10 mouse cellular contexts compared by ENCODE assay signal in genomic region chr8:121374284-121374683, GRCm38 (mm10).
DNase-seq lines count a peak whose midpoint lies in the region; ATAC-seq and TF ChIP-seq lines count a peak whose summit lies in the region.
"Had no signal": no experiment of that assay in that cellular context is flagged by ENCODE, and none has a peak within 500 bp of the region (broad histone marks: within the 10 kb centered on the region; RNA-seq: fewer than 3 reads in every experiment).

No protein-coding gene starts in this region.

- TF ChIP-seq CTCF in hindbrain, postnatal 0 days (IDR thresholded peaks at IDR 0.05; ENCODE audit: low read depth) = peak; percentile 51
- TF ChIP-seq CTCF in midbrain, postnatal 0 days (IDR thresholded peaks at IDR 0.05) = peak; percentile 60
- peak; percentile 47 for TF ChIP-seq CTCF in bone marrow, adult 2 months (IDR thresholded peaks at IDR 0.05; ENCODE audit: control insufficient read depth, insufficient read depth, low read length)
- peak; percentile 50; the same call in 1 of the 2 replicates for TF ChIP-seq CTCF in small intestine, adult 2 months (IDR thresholded peaks at IDR 0.05; ENCODE audit: extremely low read depth, insufficient read length, insufficient replicate concordance, low read depth, low read length)

- no peaks in the 10 kb centered on the region for H3K36me3 ChIP-seq in hindbrain, postnatal 0 days (ENCODE audit: insufficient read depth, low read length)
- H3K36me3 ChIP-seq in hindbrain, embryonic 12.5 days = no peaks in the 10 kb centered on the region
- H3K36me3 ChIP-seq in midbrain, postnatal 0 days (ENCODE audit: insufficient read depth, low read length) = no peaks in the 10 kb centered on the region
- H3K36me3 ChIP-seq in midbrain, embryonic 14.5 days (ENCODE audit: control insufficient read depth, insufficient read depth, low read length) = no peaks in the 10 kb centered on the region
- no peaks in the 10 kb centered on the region for H3K36me3 ChIP-seq in small intestine, adult 2 months (ENCODE audit: control insufficient read depth, insufficient read depth, low read length)

- H3K4me1 ChIP-seq in hindbrain, postnatal 0 days (ENCODE audit: insufficient read depth, low read length) = 0 out of 2 replicates have a peak, but pooled peaks cover 3% of the 10 kb centered on the region
- peaks cover 20% of the 10 kb centered on the region for H3K4me1 ChIP-seq in hindbrain, embryonic 12.5 days
- no peaks in the 10 kb centered on the region for H3K4me1 ChIP-seq in midbrain, postnatal 0 days (ENCODE audit: insufficient read depth, low read length)
- H3K4me1 ChIP-seq in midbrain, embryonic 14.5 days (ENCODE audit: control insufficient read depth, insufficient read depth, low read length) = no peaks in the 10 kb centered on the region
- H3K4me1 ChIP-seq in bone marrow, adult 2 months (ENCODE audit: control insufficient read depth, insufficient read depth, low read length) = no peaks in the 10 kb centered on the region
- peaks cover 4% of the 10 kb centered on the region for H3K4me1 ChIP-seq in small intestine, adult 2 months (ENCODE audit: control insufficient read depth, insufficient read depth, insufficient read length, low read length)

- DNase-seq in hindbrain, postnatal 0 days (ENCODE audit: low spot score) = no peak
- no peak for DNase-seq in midbrain, postnatal 0 days (ENCODE audit: low spot score)
- DNase-seq in midbrain, embryonic 14.5 days = no peak
- no peak for DNase-seq in c-Kit-positive CD71-positive TER-119-positive erythroid progenitor cells, embryonic 14.5 days (ENCODE audit: low spot score)
- DNase-seq: kidney, adult 18-20 months had no signal

- ATAC-seq in hindbrain, postnatal 0 days = no peak
- no peak for ATAC-seq in hindbrain, embryonic 12.5 days (ENCODE audit: low FRiP score)
- no peak for ATAC-seq in midbrain, postnatal 0 days (ENCODE audit: low FRiP score)
- ATAC-seq in midbrain, embryonic 14.5 days (ENCODE audit: low FRiP score, low TSS enrichment) = no peak

- H3K27ac ChIP-seq in hindbrain, postnatal 0 days = no peak overlapping the region
- H3K27ac ChIP-seq in hindbrain, embryonic 12.5 days = no peak overlapping the region
- H3K27ac ChIP-seq in midbrain, postnatal 0 days (ENCODE audit: low read depth, low read length) = no peak overlapping the region
- H3K27ac ChIP-seq in midbrain, embryonic 14.5 days (replicated peaks; ENCODE audit: low read depth, low read length) = no peak overlapping the region
- no peak overlapping the region for H3K27ac ChIP-seq in bone marrow, adult 2 months (ENCODE audit: control insufficient read depth, insufficient read depth, low read depth, low read length, poor library complexity)
- H3K27ac ChIP-seq in small intestine, adult 2 months (ENCODE audit: insufficient read depth, low read depth, low read length) = no peak overlapping the region

- H3K9ac ChIP-seq in hindbrain, postnatal 0 days (replicated peaks; ENCODE audit: low read length) = no peak overlapping the region
- H3K9ac ChIP-seq in hindbrain, embryonic 12.5 days = no peak overlapping the region
- no peak overlapping the region for H3K9ac ChIP-seq in midbrain, postnatal 0 days (replicated peaks; ENCODE audit: low read length, poor library complexity, severe bottlenecking)
- no peak overlapping the region for H3K9ac ChIP-seq in midbrain, embryonic 14.5 days (replicated peaks; ENCODE audit: low read length)

- H3K4me2 ChIP-seq in hindbrain, postnatal 0 days (ENCODE audit: low read depth, low read length) = no peak overlapping the region
- H3K4me2 ChIP-seq in hindbrain, embryonic 12.5 days (replicated peaks) = no peak overlapping the region
- no peak overlapping the region for H3K4me2 ChIP-seq in midbrain, postnatal 0 days (ENCODE audit: low read depth, low read length, poor library complexity, severe bottlenecking)
- H3K4me2 ChIP-seq in midbrain, embryonic 14.5 days (ENCODE audit: low read length) = no peak overlapping the region

- H3K9me3 ChIP-seq in hindbrain, postnatal 0 days (ENCODE audit: low read length) = no peaks in the 10 kb centered on the region
- H3K9me3 ChIP-seq in hindbrain, embryonic 12.5 days (replicated peaks) = no peaks in the 10 kb centered on the region
- H3K9me3 ChIP-seq in midbrain, postnatal 0 days (ENCODE audit: low read length) = no peaks in the 10 kb centered on the region
- H3K9me3 ChIP-seq in midbrain, embryonic 14.5 days (ENCODE audit: control insufficient read depth, low read length) = no peaks in the 10 kb centered on the region

- 33% methylated on average over 9 of the region's 9 CpGs for whole genome bisulfite sequencing in hindbrain, postnatal 0 days
- WGBS in hindbrain, embryonic 12.5 days = 35% methylated on average over 9 of the region's 9 CpGs
- WGBS in midbrain, postnatal 0 days = 25% methylated on average over 9 of the region's 9 CpGs
- WGBS in midbrain, embryonic 14.5 days = 28% methylated on average over 9 of the region's 9 CpGs
- WGBS in bone marrow, adult 2 months = 65% methylated on average over 9 of the region's 9 CpGs
- WGBS in small intestine, adult 2 months = 65% methylated on average over 9 of the region's 9 CpGs

- H3K27me3 ChIP-seq in hindbrain, postnatal 0 days (ENCODE audit: insufficient read depth, low read length) = no peaks in the 10 kb centered on the region
- no peaks in the 10 kb centered on the region for H3K27me3 ChIP-seq in hindbrain, embryonic 12.5 days
- H3K27me3 ChIP-seq in midbrain, postnatal 0 days (ENCODE audit: insufficient read depth, low read length) = no peaks in the 10 kb centered on the region
- no peaks in the 10 kb centered on the region for H3K27me3 ChIP-seq in midbrain, embryonic 14.5 days (ENCODE audit: control insufficient read depth, insufficient read depth, low read length)
- no peaks in the 10 kb centered on the region for H3K27me3 ChIP-seq in small intestine, adult 2 months (ENCODE audit: control insufficient read depth, insufficient read depth, low read length)

- no peak overlapping the region for H3K4me3 ChIP-seq in hindbrain, postnatal 0 days (ENCODE audit: low read length)
- no peak overlapping the region for H3K4me3 ChIP-seq in hindbrain, embryonic 12.5 days
- H3K4me3 ChIP-seq in midbrain, postnatal 0 days (ENCODE audit: low read depth, low read length) = no peak overlapping the region
- H3K4me3 ChIP-seq in midbrain, embryonic 14.5 days (replicated peaks; ENCODE audit: low read depth, low read length) = no peak overlapping the region
- no peak overlapping the region for H3K4me3 ChIP-seq in bone marrow, adult 2 months (replicated peaks; ENCODE audit: control insufficient read depth, low read depth, low read length)
- no peak overlapping the region for H3K4me3 ChIP-seq in small intestine, adult 2 months (ENCODE audit: low read depth, low read length)
- H3K4me3 ChIP-seq: erythroblast, embryonic 14.5 days; myocyte had no signal

- no peak for TF ChIP-seq POLR2A in bone marrow, adult 2 months (IDR thresholded peaks at IDR 0.05; ENCODE audit: borderline replicate concordance, control insufficient read depth, low read depth, low read length)
- no peak for TF ChIP-seq POLR2A in small intestine, adult 2 months (IDR thresholded peaks at IDR 0.05; ENCODE audit: low read depth, low read length)
